Mouse (Mus musculus) kidney, embryonic 14.5 days (tissue): ENCODE results near the gene Jup. TPM values are rescaled to one million over a fixed set of nuclear protein-coding genes. Genes with fewer than 3 reads are reported as not detected.
"Not testable (repeated sequence)": the region's sequence is repeated elsewhere in the genome, so short reads cannot be mapped to it uniquely, and the experiment has no call there.

ENCODE experiments used
- ATAC-seq: fragments of 200-750 bp; cut with Nextera tagmentation; 2 replicates; pipeline ENCODE4 v1.8.0; 2017; ENCODE audit warnings: moderate number of reproducible peaks, mild to moderate bottlenecking, moderate TSS enrichment, moderate library complexity; ENCODE audit not compliant: low FRiP score, low TSS enrichment
- H3K27ac ChIP-seq: fragments of 300-500 bp; sonication (generic); 2 replicates; pipeline ENCODE4 v1.5.1; 2014; ENCODE audit warnings: low read depth, mild to moderate bottlenecking, low read length, moderate library complexity, mixed read lengths
- H3K27me3 ChIP-seq: fragments of 300-500 bp; sonication (generic); 2 replicates; pipeline ENCODE4 v1.6.1; 2014; ENCODE audit warnings: mild to moderate bottlenecking, low read length; ENCODE audit not compliant: control insufficient read depth, insufficient read depth
- H3K36me3 ChIP-seq: fragments of 300-500 bp; sonication (generic); 2 replicates; pipeline ENCODE4 v1.6.1; 2014; ENCODE audit warnings: low read length, mixed read lengths; ENCODE audit not compliant: control insufficient read depth, insufficient read depth
- H3K4me1 ChIP-seq: fragments of 300-500 bp; sonication (generic); 2 replicates; pipeline ENCODE4 v1.6.1; 2014; ENCODE audit warnings: low read length, mixed read lengths; ENCODE audit not compliant: control insufficient read depth, insufficient read depth
- H3K4me2 ChIP-seq: fragments of 300-500 bp; sonication (generic); replicated peaks from 2 replicates; pipeline ENCODE4 v1.6.1; 2014; ENCODE audit warnings: low read depth, mild to moderate bottlenecking, low read length
- H3K4me3 ChIP-seq: fragments of 300-500 bp; sonication (generic); 2 replicates; pipeline ENCODE4 v1.5.1; 2014; ENCODE audit warnings: mild to moderate bottlenecking, low read length
- H3K9ac ChIP-seq: fragments of 300-500 bp; sonication (generic); 2 replicates; pipeline ENCODE4 v1.6.1; 2014; ENCODE audit warnings: low read depth, mild to moderate bottlenecking, low read length, moderate library complexity
- H3K9me3 ChIP-seq: fragments of 300-500 bp; sonication (generic); 2 replicates; pipeline ENCODE4 v1.6.1; 2016; ENCODE audit warnings: low read length; ENCODE audit not compliant: control insufficient read depth
- WGBS: fragments of 180-500 bp; shearing (Covaris S2); extraction: QIAGEN DNeasy Blood & Tissue Kit; methylation state at CpG from one replicate; pipeline ENCODE4 v1.1.7; 2014; 5-methylcytosine and 5-hydroxymethylcytosine counted together
- microRNA-seq: library from miRNA; unstranded; fragments of <30 nt; microRNA quantifications from one replicate; pipeline ENCODE4, GENCODE M21; 2016
- polyA plus RNA-seq: library from polyadenylated mRNA; unstranded; fragments of >200 nt; fragmentation: Nextera tagmentation; extraction: Ambion mirVana; gene quantifications from 2 replicates; pipeline ENCODE4 v1.2.1, GENCODE M21; 2014

The Jup gene
- polyA plus RNA-seq, 1 experiment from 2014 or later, result 84.7 TPM

- peaks cover 18% of the 10 kb centered on the region for H3K36me3 ChIP-seq
- H3K4me3 ChIP-seq, H3K27ac ChIP-seq, H3K27me3 ChIP-seq, H3K4me2 ChIP-seq, H3K9ac ChIP-seq, H3K4me1 ChIP-seq, H3K9me3 ChIP-seq, ATAC-seq: not testable (repeated sequence)
- 81% methylated on average over 6 of the region's 7 CpGs for WGBS
Measured at GRCm38 (mm10) chr11:100321479-100322305, 75.9 kb downstream of the Jup start.

- H3K9me3 ChIP-seq, H3K4me1 ChIP-seq, ATAC-seq, H3K27me3 ChIP-seq: not testable (repeated sequence)
- 17% methylated on average over 11 of the region's 11 CpGs for WGBS
- Histone ChIP-seq H3K4me3 (peak overlapping the region; percentile 84), H3K9ac (peak overlapping the region; percentile 97), H3K27ac (peak overlapping the region; percentile 98), H3K36me3 (peaks cover 18% of the 10 kb centered on the region), H3K4me2 (peak overlapping the region; percentile 74)
Measured at GRCm38 (mm10) chr11:100320701-100321410, 76.7 kb downstream of the Jup start.

GRCm38 (mm10) chr11:100320172-100320630 is 77.4 kb downstream of the Jup start:
- peak overlapping the region; percentile 84 for H3K4me3 ChIP-seq
- H3K36me3 ChIP-seq, result peaks cover 18% of the 10 kb centered on the region
- no peaks in the 10 kb centered on the region for H3K9me3 ChIP-seq
- 0% methylated on average over 31 of the region's 40 CpGs for WGBS
- no peaks in the 10 kb centered on the region for H3K27me3 ChIP-seq
- peak; percentile 88 for ATAC-seq
- H3K4me2 ChIP-seq, result peak overlapping the region; percentile 74
- peak overlapping the region; percentile 98 for H3K27ac ChIP-seq
- no peaks in the 10 kb centered on the region; the same call in 1 of the 2 replicates for H3K4me1 ChIP-seq
- H3K9ac ChIP-seq, result peak overlapping the region; percentile 97

DNA sequence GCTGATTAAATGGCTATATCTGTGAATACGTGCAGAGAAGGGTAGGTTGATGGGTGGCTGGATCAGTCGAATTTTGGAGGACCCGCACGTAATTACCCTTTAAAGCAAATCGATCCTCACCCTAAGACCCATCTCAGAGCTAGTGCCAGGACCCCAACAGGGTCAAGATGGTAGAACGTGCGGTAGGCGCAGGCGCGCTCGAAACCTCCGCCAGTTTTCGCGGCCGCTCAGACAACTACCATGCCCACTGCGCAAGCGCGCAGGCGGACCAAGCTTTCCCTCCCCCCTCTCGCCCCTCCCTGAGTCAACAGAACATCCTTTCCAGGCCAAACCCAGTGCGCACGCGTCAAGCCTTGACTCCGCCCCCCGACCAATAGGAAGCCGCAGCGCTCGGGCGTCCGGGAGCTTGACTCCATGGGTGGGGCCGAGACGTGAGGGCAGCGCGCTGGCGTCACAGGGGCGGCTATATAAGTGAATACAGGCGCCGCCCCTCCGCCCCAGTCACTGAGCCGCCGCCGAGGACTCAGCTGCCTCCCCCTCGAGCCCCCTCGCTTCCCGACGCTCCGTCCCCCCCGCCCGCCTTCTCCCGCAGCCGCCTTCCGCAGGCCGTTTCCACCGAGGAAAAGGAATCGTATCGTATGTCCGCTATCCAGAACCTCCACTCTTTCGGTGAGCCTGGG is 77.9 kb downstream of the Jup start, which contains the start of gene Eif1:
TSS of gene Eif1 (plus strand) at position 394 of the 680 bp plus-strand sequence.
- H3K27ac ChIP-seq, result peak within 1 kb of the TSS; percentile 98
- H3K9me3 ChIP-seq, result no peaks in the 10 kb centered on the region
- H3K4me1 ChIP-seq, result no peaks in the 10 kb centered on the region; the same call in 1 of the 2 replicates
- H3K36me3 ChIP-seq, result peaks cover 18% of the 10 kb centered on the region
- peak within 1 kb of the TSS; percentile 74 for H3K4me2 ChIP-seq
- ATAC-seq, result peak; percentile 91
- H3K27me3 ChIP-seq, result no peaks in the 10 kb centered on the region
- peak within 1 kb of the TSS; percentile 97 for H3K9ac ChIP-seq
- H3K4me3 ChIP-seq, result peak within 1 kb of the TSS; percentile 84
- under 1% methylated on average over 52 of the region's 58 CpGs for WGBS

Small RNA genes within 50 kb of the gene (microRNA-seq; reads per million reads assigned to microRNA genes)
- not detected for gene Gm27374

Other genes with a start within 250 kb of the Jup start
- 24.2 and 31.4 TPM in 2 replicates for gene Krt19, start 249.1 kb downstream of the Jup start, polyA plus RNA-seq
- gene Krt9, start 204.5 kb downstream of the Jup start, polyA plus RNA-seq, result not detected in 2 replicates
- not detected in 2 replicates for gene Krt14, start 190.2 kb downstream of the Jup start, polyA plus RNA-seq
- gene Krt16, start 148.9 kb downstream of the Jup start, polyA plus RNA-seq, result not detected in 2 replicates
- 0.13 and 0.14 TPM in 2 replicates for gene Krt17, start 136.7 kb downstream of the Jup start, polyA plus RNA-seq
- not detected in 2 replicates for gene Krt42, start 127.9 kb downstream of the Jup start, polyA plus RNA-seq
- 1,744 and 1,749 TPM in 2 replicates for gene Eif1, start 77.9 kb downstream of the Jup start, polyA plus RNA-seq
- gene Gast, start 63.4 kb downstream of the Jup start, polyA plus RNA-seq, result not detected in 2 replicates
- gene Hap1, start 41.6 kb downstream of the Jup start, polyA plus RNA-seq, result 6.0 and 6.3 TPM in 2 replicates
- gene P3h4, start 17.1 kb upstream of the Jup start, polyA plus RNA-seq, result 59.7 and 63.3 TPM in 2 replicates
- 75.4 and 113 TPM in 2 replicates for gene Fkbp10, start 17.9 kb upstream of the Jup start, polyA plus RNA-seq
- gene Nt5c3b, start 44.0 kb upstream of the Jup start, polyA plus RNA-seq, result 100 and 112 TPM in 2 replicates
- gene Klhl10, start 44.2 kb upstream of the Jup start, polyA plus RNA-seq, result 0.61 and 0.68 TPM in 2 replicates
- 8.5 and 12.3 TPM in 2 replicates for gene Klhl11, start 75.0 kb upstream of the Jup start, polyA plus RNA-seq
- 70.1 and 158 TPM in 2 replicates for gene Acly, start 130.2 kb upstream of the Jup start, polyA plus RNA-seq
- gene Ttc25, start 147.8 kb upstream of the Jup start, polyA plus RNA-seq, result 0.58 and 0.77 TPM in 2 replicates
- gene Cnp, start 177.1 kb upstream of the Jup start, polyA plus RNA-seq, result 17.0 and 25.0 TPM in 2 replicates
- 63.6 and 67.6 TPM in 2 replicates for gene Nkiras2, start 221.5 kb upstream of the Jup start, polyA plus RNA-seq
- gene Dnajc7, start 222.4 kb upstream of the Jup start, polyA plus RNA-seq, result 86.2 and 126 TPM in 2 replicates